In genomic region chr17:79400356-79400755, GRCm38 (mm10) we compare ENCODE assay signal across 23 mouse cellular contexts. TPM values are rescaled to one million over a fixed set of nuclear protein-coding genes. Genes with fewer than 3 reads are reported as not detected.
A peak's percentile ranks its signal among the peaks of the same experiment; 100 is the strongest.
DNase-seq lines count a peak whose midpoint lies in the region; ATAC-seq lines count a peak whose summit lies in the region.
"Had no signal": no experiment of that assay in that cellular context is flagged by ENCODE, and none has a peak within 500 bp of the region (broad histone marks: within the 10 kb centered on the region; RNA-seq: fewer than 3 reads in every experiment).

No protein-coding gene starts in this region.

- H3K27me3 ChIP-seq in heart, embryonic 11.5 days (ENCODE audit: control insufficient read depth, insufficient read depth, low read length) = no peaks in the 10 kb centered on the region
- H3K27me3 ChIP-seq in limb, embryonic 10.5 days (ENCODE audit: low read depth, poor library complexity, severe bottlenecking) = no peaks in the 10 kb centered on the region
- H3K27me3 ChIP-seq: embryonic facial prominence, embryonic 13.5 days; forebrain, embryonic 12.5 days; heart, embryonic 15.5 days; hindbrain, embryonic 15.5 days had no signal

- H3K9ac ChIP-seq in heart, embryonic 11.5 days (ENCODE audit: low read depth, low read length) = no peak overlapping the region
- H3K9ac ChIP-seq: embryonic facial prominence, embryonic 13.5 days; forebrain, embryonic 12.5 days; heart, embryonic 15.5 days; hindbrain, embryonic 15.5 days had no signal

- peaks cover 5% of the 10 kb centered on the region; the same call in 1 of the 2 replicates for H3K4me1 ChIP-seq in heart, embryonic 11.5 days (ENCODE audit: control insufficient read depth, insufficient read depth, low read length)
- no peaks in the 10 kb centered on the region for H3K4me1 ChIP-seq in limb, embryonic 10.5 days
- H3K4me1 ChIP-seq: embryonic facial prominence, embryonic 13.5 days; forebrain, embryonic 12.5 days; hindbrain, embryonic 10.5 days; hindbrain, embryonic 15.5 days had no signal

- H3K27ac ChIP-seq in heart, embryonic 11.5 days (ENCODE audit: low read depth, low read length) = no peak overlapping the region
- H3K27ac ChIP-seq in limb, embryonic 10.5 days = no peak overlapping the region
- H3K27ac ChIP-seq: embryonic facial prominence, embryonic 13.5 days; forebrain, embryonic 12.5 days; heart, embryonic 15.5 days; hindbrain, embryonic 10.5 days; hindbrain, embryonic 15.5 days had no signal

- H3K9me3 ChIP-seq in heart, embryonic 11.5 days (replicated peaks; ENCODE audit: control insufficient read depth, low read length) = no peaks in the 10 kb centered on the region
- no peaks in the 10 kb centered on the region for H3K9me3 ChIP-seq in limb, embryonic 10.5 days (replicated peaks)
- H3K9me3 ChIP-seq: embryonic facial prominence, embryonic 13.5 days; forebrain, embryonic 12.5 days; heart, embryonic 15.5 days; hindbrain, embryonic 10.5 days; hindbrain, embryonic 15.5 days had no signal

- ATAC-seq in heart, embryonic 11.5 days (replicated peaks; ENCODE audit: insufficient number of reproducible peaks, low FRiP score, low TSS enrichment) = no peak
- ATAC-seq: CD4-positive, CD25-positive, alpha-beta regulatory T cell, adult 4 months; forebrain, embryonic 16.5 days; intestine, postnatal 0 days had no signal

- H3K4me3 ChIP-seq in heart, embryonic 11.5 days (ENCODE audit: low read depth, low read length) = no peak overlapping the region
- H3K4me3 ChIP-seq in limb, embryonic 10.5 days = no peak overlapping the region
- H3K4me3 ChIP-seq: embryonic facial prominence, embryonic 13.5 days; forebrain, embryonic 12.5 days; heart, embryonic 15.5 days; hindbrain, embryonic 10.5 days; hindbrain, embryonic 15.5 days had no signal

- DNase-seq in adrenal gland, adult (ENCODE audit: inconsistent age in 2 of 2, low spot score in 1 of 2) = peak; percentile 10 to 45
- DNase-seq in adrenal gland, adult 18-20 months (ENCODE audit: low spot score in 2 of 2) = no peak
- peak; percentile 11 for DNase-seq in embryo, embryonic 10 days (ENCODE audit: low spot score)
- DNase-seq in embryo, embryonic 10.5 days (ENCODE audit: low spot score) = no peak
- peak; percentile 37 for DNase-seq in heart, adult 8-10 months (ENCODE audit: low spot score)
- DNase-seq in limb, embryonic 10.5 days (ENCODE audit: low spot score) = peak; percentile 3
- no peak for DNase-seq in gastrocnemius, adult 18-20 months (ENCODE audit: low spot score)
- DNase-seq: B cell, adult 2 months; cerebellum, adult 11 months; cerebellum, adult 8-10 months; cerebellum, postnatal 14 days; gastrocnemius, postnatal 14 days; kidney, adult 8-10 months had no signal

- WGBS in heart, embryonic 11.5 days (ENCODE audit: insufficient replicate concordance) = 58% methylated on average over 2 of the region's 2 CpGs
- WGBS in limb, embryonic 10.5 days = 81% methylated on average over 2 of the region's 2 CpGs

- H3K36me3 ChIP-seq in heart, embryonic 11.5 days (ENCODE audit: control insufficient read depth, insufficient read depth, low read length) = no peaks in the 10 kb centered on the region
- H3K36me3 ChIP-seq in limb, embryonic 10.5 days = no peaks in the 10 kb centered on the region
- H3K36me3 ChIP-seq: embryonic facial prominence, embryonic 13.5 days; forebrain, embryonic 12.5 days; G1E; heart, embryonic 15.5 days; hindbrain, embryonic 10.5 days; hindbrain, embryonic 15.5 days had no signal

- no peak overlapping the region for H3K4me2 ChIP-seq in heart, embryonic 11.5 days
- H3K4me2 ChIP-seq: embryonic facial prominence, embryonic 13.5 days; forebrain, embryonic 12.5 days; heart, embryonic 15.5 days; hindbrain, embryonic 15.5 days had no signal

RNA-seq across cellular contexts. Expression of gene Cdc42ep3, which starts 45.5 kb away (rescaled TPM):
- 10 to 100 TPM in 1 of 2 experiments, 1 to 10 TPM in 1; 9.0 to 11.2 TPM for total RNA-seq in adrenal gland, adult 18-20 months (2021)
- total RNA-seq in heart, adult 8-10 months (2022) = 10 to 100 TPM; 26.6 to 36.4 (median 30.3) TPM
- 35.0 and 36.0 TPM in 2 replicates for polyA plus RNA-seq in heart, embryonic 11.5 days (2014; fragmentation: Nextera tagmentation; extraction: Ambion mirVana)
- polyA plus RNA-seq in limb, embryonic 10.5 days (2016; fragmentation: Nextera tagmentation; extraction: Ambion mirVana) = 21.8 and 30.3 TPM in 2 replicates
- total RNA-seq in gastrocnemius, adult 18-20 months (2021) = 10 to 100 TPM; 29.1 to 33.7 TPM
- polyA plus RNA-seq: G1E had no signal

Comparison
In these comparisons a context has a peak if more than half of its experiments do, and no peak if none do; other contexts are left out.
1. DNase-seq: peak in adrenal gland, adult (2 of 2), embryo, embryonic 10 days (single experiment), heart, adult 8-10 months (single experiment) and limb, embryonic 10.5 days (single experiment); none in adrenal gland, adult 18-20 months (0 of 2), embryo, embryonic 10.5 days (single experiment) and gastrocnemius, adult 18-20 months (single experiment).